Mouse (Mus musculus) left cerebral cortex, postnatal 14 days (tissue): ENCODE measurements around the gene Tmem19. TPM values are rescaled to one million over a fixed set of nuclear protein-coding genes. Genes with fewer than 3 reads are reported as not detected.
"Not testable (repeated sequence)": the region's sequence is repeated elsewhere in the genome, so short reads cannot be mapped to it uniquely, and the experiment has no call there.

Experiments
- DNase-seq, 2 experiments: peaks; one replicate each; pipeline ENCODE4 v3.0.0; 2021 to 2022; ENCODE audit warnings: low spot score in 2 of 2, mixed read lengths in 1 of 2
- intact Hi-C: fragments of 180-260 bp; cut with DNase I; formaldehyde crosslinking; loops from one replicate; pipeline ENCODE4 v1.15.1; 2025
- total RNA-seq, 2 experiments: library from RNA; stranded (reverse); gene quantifications; 2 replicates each; pipeline ENCODE4 v1.2.3; 2021

The Tmem19 gene
- total RNA-seq, 2 experiments from 2014 or later: 52.6 to 57.6 TPM

DNA sequence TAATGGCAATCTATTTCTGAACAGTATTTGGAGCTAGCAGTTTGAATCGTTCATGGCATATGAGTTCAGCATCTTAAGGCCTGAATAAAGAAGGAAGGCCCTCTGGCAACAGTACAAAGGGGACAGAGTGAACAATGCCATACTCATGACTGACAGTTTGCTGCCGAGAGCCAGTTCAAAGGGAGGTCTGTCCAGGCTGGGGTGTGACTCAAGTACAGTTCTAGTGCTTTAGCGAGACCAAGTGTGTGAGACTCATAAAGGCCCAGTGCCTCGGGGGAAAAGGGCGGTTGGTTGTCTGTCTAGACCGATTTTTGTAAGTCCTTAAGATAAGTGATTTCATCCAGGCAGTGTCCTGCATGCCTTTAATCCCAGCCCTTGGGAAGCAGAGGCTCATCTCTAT lies 7.7 kb downstream of the Tmem19 start:
- intact Hi-C loops: no loop called here
- no peak for DNase-seq

DNA sequence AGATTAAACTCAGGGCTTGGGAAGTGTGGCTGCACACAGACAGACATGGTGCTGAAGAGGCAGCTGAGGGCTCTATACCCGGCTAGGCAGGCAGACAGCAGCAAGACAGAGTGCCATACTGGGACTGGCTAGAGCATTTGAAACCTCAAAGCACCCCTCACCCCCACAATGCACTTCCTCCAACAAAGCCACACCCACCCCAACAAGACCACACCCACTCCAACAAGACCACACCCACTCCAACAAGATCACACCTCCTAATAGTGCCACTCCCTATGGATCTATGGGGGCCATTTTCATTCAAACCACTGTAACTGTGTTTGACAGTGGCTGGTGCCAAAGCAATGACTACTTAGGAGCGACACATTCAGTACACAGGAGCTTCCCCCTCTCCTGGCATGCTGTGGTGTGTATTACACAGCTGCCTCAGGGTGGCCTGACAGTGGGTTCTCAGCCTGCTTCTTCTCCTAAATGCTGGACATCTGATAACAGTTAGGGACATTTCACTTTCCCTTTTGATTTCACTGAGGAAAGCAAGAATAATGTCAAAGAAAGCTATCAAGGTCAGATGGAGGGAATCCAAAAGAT lies 11.4 kb downstream of the Tmem19 start:
- DNase-seq: no peak
- intact Hi-C loops: no loop called here

DNA sequence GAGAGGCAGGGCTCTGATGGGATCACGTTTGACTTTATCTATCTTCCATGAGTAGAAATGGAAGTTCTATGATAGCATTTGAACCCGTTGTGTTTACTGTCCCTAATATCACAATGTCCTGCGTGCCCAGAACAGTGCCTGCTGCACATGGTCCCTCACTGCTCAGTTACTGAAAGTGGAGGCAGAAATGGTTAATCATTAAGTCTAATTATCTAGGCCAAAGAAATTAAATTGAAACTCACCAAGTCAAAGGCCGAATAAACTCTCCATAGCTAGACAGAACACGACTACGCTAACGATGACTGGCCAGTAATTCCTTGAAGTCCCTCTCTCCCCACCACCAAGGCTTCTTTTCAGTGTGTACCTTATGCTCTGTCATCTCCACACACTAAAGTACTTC lies 12.8 kb downstream of the Tmem19 start:
- no peak for DNase-seq
- intact Hi-C loops: no loop called here

DNA sequence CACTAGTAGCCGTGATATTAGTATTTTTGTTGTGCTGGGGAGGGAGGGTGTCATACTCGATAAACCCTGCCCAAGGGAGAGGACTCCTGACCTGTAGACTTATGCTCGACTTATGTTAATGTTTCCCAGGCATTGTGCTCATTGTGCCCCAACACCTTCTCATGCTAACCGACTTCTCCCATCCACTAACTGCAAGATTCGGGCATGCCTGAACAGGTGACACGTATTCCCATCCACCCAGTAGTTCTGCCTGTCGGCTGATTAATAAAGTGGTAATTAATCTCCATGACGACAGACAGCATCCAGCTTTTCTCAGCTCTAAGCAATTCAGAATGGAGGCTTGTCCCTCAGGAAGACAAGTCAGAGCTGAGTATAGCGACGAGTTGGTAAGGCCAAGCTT lies 13.3 kb downstream of the Tmem19 start:
- intact Hi-C loops: no loop called here
- no peak for DNase-seq

- intact Hi-C loops: no loop called here
- DNase-seq: no peak
Measured at GRCm38 (mm10) chr10:115348131-115348530, 14.2 kb downstream of the Tmem19 start.

- intact Hi-C loops: no loop called here
- no peak for DNase-seq
Measured at GRCm38 (mm10) chr10:115346444-115346843, 15.9 kb downstream of the Tmem19 start.

- no peak for DNase-seq
- intact Hi-C loops: no loop called here
Measured at GRCm38 (mm10) chr10:115342771-115343425, 19.4 kb downstream of the Tmem19 start.

- intact Hi-C loops: no loop called here
- DNase-seq: no peak
Measured at GRCm38 (mm10) chr10:115339820-115340328, 22.4 kb downstream of the Tmem19 start.

GRCm38 (mm10) chr10:115336901-115337300 lies 25.4 kb downstream of the Tmem19 start:
- intact Hi-C loops: no loop called here
- DNase-seq: no peak

- intact Hi-C loops: no loop called here
- no peak for DNase-seq
Measured at GRCm38 (mm10) chr10:115333528-115333927, 28.8 kb downstream of the Tmem19 start.

DNA sequence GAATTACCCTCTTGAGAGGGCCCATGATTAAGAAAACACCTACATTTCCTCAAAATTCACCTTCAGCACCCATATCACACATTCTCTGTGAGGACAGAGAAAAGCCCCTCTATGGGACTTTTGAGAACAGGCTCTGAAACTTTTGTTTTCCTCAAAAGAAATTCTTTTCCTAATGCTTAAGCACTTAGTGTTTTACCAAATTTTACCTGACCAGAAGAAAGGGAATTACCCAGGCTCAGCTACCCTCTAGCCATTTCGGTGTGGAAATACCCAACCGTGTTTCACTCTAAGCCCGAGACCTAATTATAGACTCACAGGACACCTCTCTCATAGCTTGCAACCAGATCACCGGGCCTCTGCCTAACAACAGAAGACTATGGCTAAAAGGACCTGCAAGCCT lies 29.3 kb downstream of the Tmem19 start:
- intact Hi-C loops: no loop called here
- DNase-seq: no peak

- intact Hi-C loops: no loop called here
- no peak for DNase-seq
Measured at GRCm38 (mm10) chr10:115332420-115332952, 29.8 kb downstream of the Tmem19 start.

DNA sequence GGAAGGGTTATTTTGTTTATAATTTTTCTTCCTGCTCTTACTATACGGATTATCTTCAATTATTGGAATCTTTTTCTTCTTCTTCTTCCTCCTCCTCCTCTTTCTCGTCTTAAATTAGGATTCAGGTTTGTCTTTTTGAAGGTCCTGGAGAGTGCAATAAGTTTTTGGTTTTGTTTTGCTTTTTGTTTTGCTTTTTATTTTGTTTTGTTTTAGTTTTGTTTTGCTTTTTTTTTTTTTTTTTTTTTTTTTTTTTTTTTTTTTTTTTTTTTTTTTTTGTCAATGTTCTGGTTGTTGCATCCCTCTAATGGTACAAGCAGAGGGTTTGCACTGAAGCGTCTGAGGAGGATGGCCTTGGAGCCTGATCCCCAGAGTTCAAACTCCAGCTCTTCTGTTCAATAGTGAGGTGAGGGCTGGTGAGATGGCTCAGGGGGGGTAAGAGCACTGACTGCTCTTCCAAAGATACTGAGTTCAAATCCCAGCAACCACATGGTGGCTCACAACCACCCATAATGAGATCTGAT lies 33.2 kb downstream of the Tmem19 start:
- DNase-seq: no peak
- intact Hi-C loops: no loop called here

- DNase-seq: no peak
- intact Hi-C loops: no loop called here
Measured at GRCm38 (mm10) chr10:115328514-115328913, 33.8 kb downstream of the Tmem19 start.

DNA sequence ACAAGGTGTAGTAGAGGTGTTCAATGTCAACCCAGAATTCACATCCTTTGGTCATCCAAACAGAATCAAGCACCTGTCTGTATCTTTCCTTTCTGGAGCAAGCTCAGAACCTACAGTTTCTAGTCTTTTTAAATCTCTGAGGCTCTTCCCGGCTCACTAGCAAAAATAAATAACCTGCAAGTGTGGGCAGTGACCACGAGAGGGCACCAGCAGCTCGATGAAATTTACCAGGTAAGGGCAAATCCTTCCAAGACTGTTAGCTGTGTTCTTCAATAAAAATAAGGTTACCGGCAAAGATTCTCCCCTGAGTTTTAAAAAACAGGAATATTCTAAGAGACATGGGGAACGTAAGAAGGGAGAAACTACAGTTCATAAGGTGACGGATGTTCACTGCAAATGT lies 39.0 kb downstream of the Tmem19 start:
- DNase-seq: peak; percentile 70 to 79
- intact Hi-C loops: loop anchor here (5.0 kb wide), 1 partner anchor 294 kb away; no protein-coding TSS in a partner anchor

- intact Hi-C loops: loop anchor here (5.0 kb wide), 1 partner anchor 296 kb away; no protein-coding TSS in a partner anchor
- DNase-seq: no peak
Measured at GRCm38 (mm10) chr10:115321317-115322035, 40.8 kb downstream of the Tmem19 start.

- intact Hi-C loops: loop anchor here (5.0 kb wide), 1 partner anchor 64 kb away; the partner anchor contains the start of genes Thap2 and Zfc3h1
Measured at GRCm38 (mm10) chr10:115318388-115318787, 43.9 kb downstream of the Tmem19 start.

GRCm38 (mm10) chr10:115316313-115316712 lies 46.0 kb downstream of the Tmem19 start:
- intact Hi-C loops: loop anchor here (5.0 kb wide), 1 partner anchor 66 kb away; the partner anchor contains the start of genes Thap2 and Zfc3h1
- peak in 1 of 2 experiments; percentile 56 for DNase-seq

More at GRCm38 (mm10) chr10:115318388-115318787, 43.9 kb downstream of the Tmem19 start:
- not testable (repeated sequence) for DNase-seq

DNA sequence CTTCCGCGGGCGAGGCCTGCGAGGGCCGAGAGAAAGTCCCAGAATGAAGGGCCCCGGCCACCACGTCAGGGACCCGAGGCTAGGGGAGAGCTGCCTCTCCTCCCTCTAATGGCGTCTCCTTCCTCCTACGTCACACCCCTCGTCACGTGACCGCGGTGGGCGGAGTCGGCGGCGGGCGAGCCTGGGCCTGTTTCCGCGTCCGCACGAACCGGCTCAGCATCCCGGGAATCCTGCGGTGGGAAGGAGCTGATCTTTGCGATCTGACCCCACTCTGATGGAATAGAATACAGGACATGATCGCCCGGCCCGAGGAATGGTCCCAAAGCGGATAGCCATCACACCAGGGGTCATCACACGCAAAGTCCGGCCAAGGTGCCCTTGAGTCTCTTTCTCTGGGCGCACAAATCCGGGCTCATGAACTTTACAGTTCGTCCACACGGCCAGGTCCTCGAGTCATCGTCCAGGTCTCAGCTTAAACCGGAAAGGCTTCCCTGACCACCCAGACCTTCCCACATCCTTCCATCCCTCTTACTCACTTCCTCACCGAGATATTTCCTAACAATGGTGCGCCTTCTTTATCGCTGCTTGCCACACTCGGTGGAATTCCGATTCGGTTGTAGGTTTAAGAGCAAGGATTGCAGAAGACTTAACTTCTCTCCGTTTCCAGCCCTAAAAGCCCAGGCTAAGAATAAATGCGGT lies 46.7 kb downstream of the Tmem19 start, which contains the start of gene Rab21:
TSS of gene Rab21 (minus strand) at position 122 of the 699 bp plus-strand sequence.
- DNase-seq: peak; percentile 95 to 97
- intact Hi-C loops: loop anchor here (5.0 kb wide), 1 partner anchor 67 kb away; the partner anchor contains the start of genes Thap2 and Zfc3h1
